Mouse (Mus musculus) spleen, postnatal 36 days (tissue): ENCODE results near the gene Igsf11.

Experiments
- DNase-seq, 2 experiments: peaks; one replicate each; pipeline ENCODE4 v3.0.0; 2022; ENCODE audit warnings: low spot score in 2 of 2, mixed read lengths in 1 of 2

Igsf11 gene

GRCm38 (mm10) chr16:38931519-38931918, 39.0 kb downstream of the Igsf11 start:
- DNase-seq, result no peak

GRCm38 (mm10) chr16:38940805-38941204, 48.3 kb downstream of the Igsf11 start:
- no peak for DNase-seq

GRCm38 (mm10) chr16:38941275-38941674, 48.8 kb downstream of the Igsf11 start:
- no peak for DNase-seq

- no peak for DNase-seq
Observed at GRCm38 (mm10) chr16:38943706-38944550, 51.5 kb downstream of the Igsf11 start.

- DNase-seq, result no peak
Observed at GRCm38 (mm10) chr16:38945111-38945510, 52.6 kb downstream of the Igsf11 start.

GRCm38 (mm10) chr16:38945581-38945981, 53.1 kb downstream of the Igsf11 start:
- no peak for DNase-seq

- DNase-seq, result no peak
Observed at GRCm38 (mm10) chr16:38946453-38946852, 54.0 kb downstream of the Igsf11 start.

- no peak for DNase-seq
Observed at GRCm38 (mm10) chr16:38947141-38947879, 54.8 kb downstream of the Igsf11 start.

GRCm38 (mm10) chr16:38948441-38948840, 56.0 kb downstream of the Igsf11 start:
- no peak for DNase-seq

- DNase-seq, result no peak
Observed at GRCm38 (mm10) chr16:38952881-38953280, 60.4 kb downstream of the Igsf11 start.

GRCm38 (mm10) chr16:38953821-38954220, 61.4 kb downstream of the Igsf11 start:
- no peak for DNase-seq

GRCm38 (mm10) chr16:38954501-38955288, 62.2 kb downstream of the Igsf11 start:
- DNase-seq, result no peak

- no peak for DNase-seq
Observed at GRCm38 (mm10) chr16:38955296-38955695, 62.8 kb downstream of the Igsf11 start.

- no peak for DNase-seq
Observed at GRCm38 (mm10) chr16:38958801-38959200, 66.3 kb downstream of the Igsf11 start.

- DNase-seq, result no peak
Observed at GRCm38 (mm10) chr16:38960550-38960949, 68.1 kb downstream of the Igsf11 start.

GRCm38 (mm10) chr16:38961865-38962264, 69.4 kb downstream of the Igsf11 start:
- DNase-seq, result no peak

GRCm38 (mm10) chr16:38962695-38963094, 70.2 kb downstream of the Igsf11 start:
- no peak for DNase-seq

GRCm38 (mm10) chr16:38967026-38967425, 74.6 kb downstream of the Igsf11 start:
- no peak for DNase-seq

GRCm38 (mm10) chr16:38976151-38976550, 83.7 kb downstream of the Igsf11 start:
- no peak for DNase-seq

- DNase-seq, result no peak
Observed at GRCm38 (mm10) chr16:38978546-38978945, 86.1 kb downstream of the Igsf11 start.

GRCm38 (mm10) chr16:38980546-38980945, 88.1 kb downstream of the Igsf11 start:
- no peak for DNase-seq

GRCm38 (mm10) chr16:38982051-38982450, 89.6 kb downstream of the Igsf11 start:
- no peak for DNase-seq
